Mouse (Mus musculus) myocyte (in vitro differentiated cells): ENCODE results near the gene Spaca6.

Experiments used
- CEBPB ChIP-seq: IDR thresholded peaks from 2 replicates; pipeline ENCODE4 v1.6.1; 2011; ENCODE audit warnings: mild to moderate bottlenecking, moderate library complexity; ENCODE audit not compliant: poor library complexity, insufficient read depth, severe bottlenecking
- E2F4 ChIP-seq: IDR thresholded peaks from one replicate; pipeline ENCODE4 v1.6.1; 2011; ENCODE audit warnings: mild to moderate bottlenecking, control low read depth, moderate library complexity; ENCODE audit not compliant: insufficient read depth
- POLR2A ChIP-seq: IDR thresholded peaks from one replicate; pipeline ENCODE4 v1.6.1; 2011; ENCODE audit warnings: low read depth, mild to moderate bottlenecking, control low read depth, moderate library complexity; ENCODE audit not compliant: insufficient read length
- USF1 ChIP-seq: IDR thresholded peaks from one replicate; pipeline ENCODE4 v1.6.1; 2011; ENCODE audit warnings: low read depth, mild to moderate bottlenecking, control low read depth, moderate library complexity

DNA sequence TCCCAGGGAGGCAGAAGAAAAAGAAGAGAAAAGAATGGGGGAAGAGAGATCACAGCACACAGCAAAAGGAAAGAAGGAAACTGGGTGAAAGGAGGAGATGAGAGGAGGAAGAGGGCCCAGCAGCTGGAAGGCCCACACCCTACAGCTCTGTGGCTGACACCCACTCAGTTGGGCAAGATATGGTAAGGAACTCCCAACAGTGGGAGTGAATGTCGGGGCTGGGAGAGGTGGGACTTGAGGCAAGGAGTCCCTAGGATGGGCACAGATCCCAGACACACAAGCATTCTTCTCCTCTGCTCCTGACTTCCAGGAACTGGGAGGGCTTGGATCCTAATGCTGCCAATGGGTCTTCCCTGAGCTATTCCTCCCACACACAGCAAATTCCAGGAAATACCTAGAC lies 35.4 kb downstream of the Spaca6 start:
- TF ChIP-seq POLR2A (no peak), USF1 (no peak), CEBPB (no peak), E2F4 (no peak)
